8 mouse cellular contexts compared by ENCODE assay signal in genomic region chrX:159256040-159256852, GRCm38 (mm10). TPM values are rescaled to one million over a fixed set of nuclear protein-coding genes. Genes with fewer than 3 reads are reported as not detected.
A peak's percentile ranks its signal among the peaks of the same experiment; 100 is the strongest.
DNase-seq lines count a peak whose midpoint lies in the region; ATAC-seq lines count a peak whose summit lies in the region.

No protein-coding gene starts in this region.

- H3K36me3 ChIP-seq in embryonic facial prominence, embryonic 12.5 days: no peaks in the 10 kb centered on the region
- no peaks in the 10 kb centered on the region for H3K36me3 ChIP-seq in heart, embryonic 16.5 days (ENCODE audit: control insufficient read depth, insufficient read depth)
- H3K36me3 ChIP-seq in midbrain, embryonic 15.5 days (replicated peaks): no peaks in the 10 kb centered on the region
- no peaks in the 10 kb centered on the region for H3K36me3 ChIP-seq in stomach, embryonic 16.5 days (ENCODE audit: control insufficient read depth, insufficient read depth, low read length)

- peak overlapping the region; percentile 51 for H3K4me2 ChIP-seq in embryonic facial prominence, embryonic 12.5 days (replicated peaks)
- peak overlapping the region; percentile 65 for H3K4me2 ChIP-seq in heart, embryonic 16.5 days (ENCODE audit: low read depth, low read length)
- H3K4me2 ChIP-seq in midbrain, embryonic 15.5 days: peak overlapping the region; percentile 62
- H3K4me2 ChIP-seq in stomach, embryonic 16.5 days (ENCODE audit: low read depth, low read length): peak overlapping the region; percentile 59

- peaks cover 2% of the 10 kb centered on the region; the same call in 1 of the 2 replicates for H3K27me3 ChIP-seq in embryonic facial prominence, embryonic 12.5 days
- H3K27me3 ChIP-seq in heart, embryonic 16.5 days (ENCODE audit: control insufficient read depth, insufficient read depth, low read length): no peaks in the 10 kb centered on the region
- no peaks in the 10 kb centered on the region for H3K27me3 ChIP-seq in midbrain, embryonic 15.5 days (replicated peaks)
- no peaks in the 10 kb centered on the region for H3K27me3 ChIP-seq in stomach, embryonic 16.5 days (ENCODE audit: control insufficient read depth, insufficient read depth, low read length)

- H3K4me3 ChIP-seq in embryonic facial prominence, embryonic 12.5 days: peak overlapping the region; percentile 61
- H3K4me3 ChIP-seq in heart, embryonic 16.5 days (ENCODE audit: low read length): peak overlapping the region; percentile 80
- H3K4me3 ChIP-seq in midbrain, embryonic 15.5 days: peak overlapping the region; percentile 67
- peak overlapping the region; percentile 69 for H3K4me3 ChIP-seq in stomach, embryonic 16.5 days (replicated peaks; ENCODE audit: low read length)

- H3K4me1 ChIP-seq in embryonic facial prominence, embryonic 12.5 days: no peaks in the 10 kb centered on the region
- 0 out of 2 replicates have a peak, but pooled peaks cover 2% of the 10 kb centered on the region for H3K4me1 ChIP-seq in heart, embryonic 16.5 days (ENCODE audit: control insufficient read depth, insufficient read depth, low read length)
- no peaks in the 10 kb centered on the region for H3K4me1 ChIP-seq in midbrain, embryonic 15.5 days
- H3K4me1 ChIP-seq in stomach, embryonic 16.5 days (ENCODE audit: control insufficient read depth, insufficient read depth, low read length): no peaks in the 10 kb centered on the region

- DNase-seq in heart, adult 11 months: peak; percentile 89
- no peak for DNase-seq in heart, postnatal 4 days
- peak; percentile 27 for DNase-seq in Muller cell, postnatal 12 days (ENCODE audit: inconsistent ontology term)
- DNase-seq in layer of hippocampus, postnatal 10 days (ENCODE audit: low spot score in 2 of 2): peak; percentile 16 to 29

- H3K9ac ChIP-seq in embryonic facial prominence, embryonic 12.5 days: peak overlapping the region; percentile 67
- H3K9ac ChIP-seq in heart, embryonic 16.5 days (ENCODE audit: low read length): peak overlapping the region; percentile 85
- H3K9ac ChIP-seq in midbrain, embryonic 15.5 days: peak overlapping the region; percentile 54
- H3K9ac ChIP-seq in stomach, embryonic 16.5 days (ENCODE audit: low read length): peak overlapping the region; percentile 80

- peak; percentile 22 for ATAC-seq in embryonic facial prominence, embryonic 12.5 days (ENCODE audit: insufficient number of reproducible peaks, insufficient read depth, low FRiP score, low TSS enrichment)
- ATAC-seq in heart, embryonic 16.5 days (replicated peaks; ENCODE audit: extremely low read depth, insufficient read depth, low FRiP score): peak; percentile 8; the same call in 1 of the 2 replicates
- peak; percentile 64 for ATAC-seq in midbrain, embryonic 15.5 days (replicated peaks)
- no peak; the same call in 1 of the 2 replicates for ATAC-seq in stomach, embryonic 16.5 days (ENCODE audit: insufficient read depth, low FRiP score)

- no peaks in the 10 kb centered on the region for H3K9me3 ChIP-seq in embryonic facial prominence, embryonic 12.5 days
- H3K9me3 ChIP-seq in heart, embryonic 16.5 days (replicated peaks; ENCODE audit: control insufficient read depth, low read length): no peaks in the 10 kb centered on the region
- H3K9me3 ChIP-seq in midbrain, embryonic 15.5 days: no peaks in the 10 kb centered on the region
- no peaks in the 10 kb centered on the region for H3K9me3 ChIP-seq in stomach, embryonic 16.5 days (replicated peaks; ENCODE audit: control insufficient read depth, low read length)

- H3K27ac ChIP-seq in embryonic facial prominence, embryonic 12.5 days: peak overlapping the region; percentile 88
- H3K27ac ChIP-seq in heart, embryonic 16.5 days (ENCODE audit: low read length): peak overlapping the region; percentile 95
- H3K27ac ChIP-seq in midbrain, embryonic 15.5 days: peak overlapping the region; percentile 90
- H3K27ac ChIP-seq in stomach, embryonic 16.5 days (ENCODE audit: low read length): peak overlapping the region; percentile 87

- 13% methylated on average over 38 of the region's 57 CpGs for WGBS in embryonic facial prominence, embryonic 12.5 days
- WGBS in heart, embryonic 16.5 days: 6% methylated on average over 48 of the region's 57 CpGs
- 20% methylated on average over 45 of the region's 57 CpGs for WGBS in midbrain, embryonic 15.5 days
- WGBS in stomach, embryonic 16.5 days: 12% methylated on average over 35 of the region's 57 CpGs

RNA-seq across cellular contexts. Expression of gene Rps6ka3, which starts 46.1 kb away (rescaled TPM):
- total RNA-seq in heart, postnatal 4 days (2021): 10 to 100 TPM; 73.5 to 87.4 TPM
- polyA plus RNA-seq in embryonic facial prominence, embryonic 12.5 days (2016; fragmentation: Nextera tagmentation; extraction: Ambion mirVana): 5.7 and 6.4 TPM in 2 replicates
- 5.5 and 5.7 TPM in 2 replicates for polyA plus RNA-seq in heart, embryonic 16.5 days (2015; fragmentation: Nextera tagmentation; extraction: Ambion mirVana)
- total RNA-seq in layer of hippocampus, postnatal 10 days (2021): 10 to 100 TPM; 33.3 to 38.5 TPM
- 2.9 and 3.5 TPM in 2 replicates for polyA plus RNA-seq in midbrain, embryonic 15.5 days (2015; fragmentation: Nextera tagmentation; extraction: Ambion mirVana)
- 4.7 and 5.3 TPM in 2 replicates for polyA plus RNA-seq in stomach, embryonic 16.5 days (2015; fragmentation: Nextera tagmentation; extraction: Ambion mirVana)
